Mouse (Mus musculus) frontal cortex, postnatal 10 days (tissue): ENCODE measurements around the gene Gm17662.

Experiments
- DNase-seq, 2 experiments: peaks; one replicate each; pipeline ENCODE4 v3.0.0; 2022; ENCODE audit warnings: low spot score in 2 of 2, mixed read lengths in 1 of 2

Gene Gm17662

GRCm38 (mm10) chr4:104888499-104889262, 31.6 kb downstream of the Gm17662 start:
- no peak for DNase-seq

- DNase-seq = no peak
Observed at GRCm38 (mm10) chr4:104891708-104892107, 34.6 kb downstream of the Gm17662 start.

DNA sequence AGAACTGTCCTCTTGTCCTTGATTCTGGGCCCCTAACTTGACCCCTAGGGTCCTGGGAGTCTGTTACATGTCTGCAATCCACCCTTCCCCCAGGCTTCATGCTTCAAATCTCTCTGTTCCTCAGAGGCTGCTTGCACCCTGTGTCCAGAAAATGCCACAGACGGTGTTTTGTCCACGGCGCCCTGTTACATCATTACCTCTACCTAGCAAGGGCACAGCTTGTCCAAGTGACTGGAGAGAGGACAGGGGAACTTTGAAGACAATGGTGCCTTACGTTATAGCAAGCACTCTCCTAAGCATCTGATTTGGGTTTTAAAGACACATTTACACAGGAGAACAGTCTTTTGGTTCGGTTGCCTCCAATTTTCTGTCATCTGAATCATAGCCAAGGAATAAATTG, 36.5 kb downstream of the Gm17662 start:
- peak in 1 of 2 experiments; percentile 13 for DNase-seq

- DNase-seq = peak; percentile 35 to 66
Observed at GRCm38 (mm10) chr4:104894004-104894734, 37.0 kb downstream of the Gm17662 start.

- no peak for DNase-seq
Observed at GRCm38 (mm10) chr4:104902836-104903235, 45.7 kb downstream of the Gm17662 start.

DNA sequence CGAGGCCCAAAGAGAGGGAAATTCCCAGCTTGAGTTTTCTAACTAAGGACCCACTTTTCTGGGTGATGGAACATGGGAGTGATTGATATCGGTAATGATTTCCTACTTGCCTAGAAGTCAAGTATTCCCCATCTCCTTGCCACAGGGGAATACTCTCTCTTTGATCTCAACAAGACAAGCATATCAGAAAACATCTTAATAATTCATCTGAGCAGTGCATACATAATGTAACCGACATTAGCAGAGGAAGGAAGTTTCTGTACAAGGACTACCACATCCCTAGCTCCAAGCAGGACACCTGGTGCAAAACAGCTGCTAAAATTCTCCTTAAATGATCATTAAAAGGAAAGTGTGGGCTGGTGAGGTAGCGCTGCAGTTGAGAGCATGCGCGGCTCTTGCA, 47.9 kb downstream of the Gm17662 start:
- no peak for DNase-seq
